8 mouse cellular contexts compared by ENCODE assay signal in the genomic region with DNA sequence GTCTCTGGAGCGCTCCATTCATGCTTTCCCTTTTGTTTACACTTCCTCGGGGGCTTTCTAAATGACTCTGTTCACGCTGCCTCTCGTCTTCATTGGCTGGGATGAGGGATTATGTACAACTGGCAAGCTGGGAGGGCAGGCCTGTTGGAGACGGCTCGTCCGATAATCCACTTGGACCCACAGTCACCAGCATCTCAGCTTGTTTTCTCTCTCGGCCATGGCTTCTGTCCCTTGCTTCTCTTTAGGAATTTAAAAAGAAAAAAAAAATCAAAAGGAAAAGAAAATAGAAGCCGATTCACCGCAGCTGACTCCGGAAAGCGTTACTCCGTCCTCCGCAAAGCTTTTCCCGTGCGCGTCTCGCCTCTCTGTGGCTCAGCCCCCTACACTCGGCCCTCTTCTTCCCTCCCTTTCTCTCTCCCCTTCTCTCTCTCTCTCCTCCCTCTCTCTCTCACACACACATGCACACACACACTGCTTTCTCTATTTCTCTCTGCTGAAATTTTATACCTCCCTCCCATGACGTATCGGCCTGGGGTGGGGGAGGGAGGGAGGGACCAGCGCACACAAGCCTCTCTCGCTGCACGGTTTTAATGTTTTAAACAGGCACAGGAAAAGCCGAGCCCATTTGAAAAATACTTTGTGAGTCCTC. TPM values are rescaled to one million over a fixed set of nuclear protein-coding genes. Genes with fewer than 3 reads are reported as not detected.
DNase-seq lines count a peak whose midpoint lies in the region; ATAC-seq lines count a peak whose summit lies in the region.

Tgfb3 (minus strand) TSS at position 489 of the 649 bp plus-strand sequence.

- ATAC-seq in heart, embryonic 11.5 days (replicated peaks; ENCODE audit: insufficient number of reproducible peaks, low FRiP score, low TSS enrichment): peak; percentile 64; the same call in 1 of the 2 replicates

- H3K27ac ChIP-seq in heart, embryonic 11.5 days (ENCODE audit: low read depth, low read length): peak within 1 kb of the TSS; percentile 78

- no peaks in the 10 kb centered on the region for H3K36me3 ChIP-seq in heart, embryonic 11.5 days (ENCODE audit: control insufficient read depth, insufficient read depth, low read length)

- peak; percentile 44 to 61 for DNase-seq in cerebellum, adult 18-20 months
- DNase-seq in cerebellum, adult 8-10 months: no peak
- peak; percentile 10 for DNase-seq in T-cell, adult 2 months (ENCODE audit: low spot score)
- peak; percentile 79 for DNase-seq in embryo, embryonic 9.5 days (ENCODE audit: extremely low spot score)
- DNase-seq in kidney, postnatal 4 days: peak; percentile 63 to 72
- DNase-seq in lung, postnatal 25 days (ENCODE audit: low spot score): peak; percentile 55
- peak; percentile 86 for DNase-seq in skeletal muscle tissue, adult 2 months (ENCODE audit: low read depth, low spot score)

- H3K4me3 ChIP-seq in heart, embryonic 11.5 days (ENCODE audit: low read depth, low read length): peak within 1 kb of the TSS; percentile 60

- H3K4me2 ChIP-seq in heart, embryonic 11.5 days: peak within 1 kb of the TSS; percentile 88

- under 1% methylated on average over 25 of the region's 25 CpGs for whole genome bisulfite sequencing in heart, embryonic 11.5 days (ENCODE audit: insufficient replicate concordance)

- H3K9me3 ChIP-seq in heart, embryonic 11.5 days (replicated peaks; ENCODE audit: control insufficient read depth, low read length): no peaks in the 10 kb centered on the region

- H3K9ac ChIP-seq in heart, embryonic 11.5 days (ENCODE audit: low read depth, low read length): peak within 1 kb of the TSS; percentile 84

- peaks cover 20% of the 10 kb centered on the region for H3K4me1 ChIP-seq in heart, embryonic 11.5 days (ENCODE audit: control insufficient read depth, insufficient read depth, low read length)

- H3K27me3 ChIP-seq in heart, embryonic 11.5 days (ENCODE audit: control insufficient read depth, insufficient read depth, low read length): peaks cover 2% of the 10 kb centered on the region; the same call in 1 of the 2 replicates

RNA-seq across cellular contexts. Expression of gene Tgfb3, which starts in this region (rescaled TPM):
- polyA plus RNA-seq in heart, embryonic 11.5 days (2014; fragmentation: Nextera tagmentation; extraction: Ambion mirVana): 9.2 and 11.8 TPM in 2 replicates
